Mouse (Mus musculus) liver, embryonic 13.5 days (tissue): ENCODE measurements around the gene Akt2. TPM values are rescaled to one million over a fixed set of nuclear protein-coding genes. Genes with fewer than 3 reads are reported as not detected.

ENCODE experiments used
- ATAC-seq: fragments of 200-750 bp; cut with Nextera tagmentation; 2 replicates; pipeline ENCODE4 v1.8.0; 2017; ENCODE audit warnings: low read depth, mild to moderate bottlenecking, moderate number of reproducible peaks, moderate library complexity
- DNase-seq: peaks from one replicate; pipeline ENCODE4 v3.0.0; 2022
- H3K27ac ChIP-seq: fragments of 300-500 bp; sonication (generic); 2 replicates; pipeline ENCODE4 v1.5.1; 2015; ENCODE audit warnings: moderate library complexity, mild to moderate bottlenecking, inconsistent platforms
- H3K27me3 ChIP-seq: fragments of 300-500 bp; sonication (generic); 2 replicates; pipeline ENCODE4 v1.6.1; 2015; ENCODE audit warnings: mild to moderate bottlenecking, inconsistent platforms
- H3K36me3 ChIP-seq: fragments of 300-500 bp; sonication (generic); 2 replicates; pipeline ENCODE4 v1.6.1; 2015; ENCODE audit warnings: mild to moderate bottlenecking, inconsistent platforms
- H3K4me1 ChIP-seq: fragments of 300-500 bp; sonication (generic); replicated peaks from 2 replicates; pipeline ENCODE4 v1.6.1; 2015; ENCODE audit warnings: inconsistent platforms
- H3K4me2 ChIP-seq: fragments of 300-500 bp; sonication (generic); 2 replicates; pipeline ENCODE4 v1.6.1; 2015; ENCODE audit warnings: inconsistent platforms, mild to moderate bottlenecking, moderate library complexity
- H3K4me3 ChIP-seq: fragments of 300-500 bp; sonication (generic); replicated peaks from 2 replicates; pipeline ENCODE4 v1.5.1; 2015; ENCODE audit warnings: mild to moderate bottlenecking, inconsistent platforms
- H3K9ac ChIP-seq: fragments of 300-500 bp; sonication (generic); 2 replicates; pipeline ENCODE4 v1.6.1; 2015; ENCODE audit warnings: mild to moderate bottlenecking, inconsistent platforms
- H3K9me3 ChIP-seq: fragments of 300-500 bp; sonication (generic); replicated peaks from 2 replicates; pipeline ENCODE4 v1.6.1; 2016; ENCODE audit warnings: inconsistent platforms
- WGBS: fragments of 180-500 bp; shearing (Covaris S2); methylation state at CpG from one replicate; pipeline ENCODE4 v1.1.7; 2015; ENCODE audit not compliant: insufficient replicate concordance; 5-methylcytosine and 5-hydroxymethylcytosine counted together
- polyA plus RNA-seq: library from polyadenylated mRNA; unstranded; fragments of >200 nt; fragmentation: Nextera tagmentation; extraction: Ambion mirVana; gene quantifications from 2 replicates; pipeline ENCODE4 v1.2.1, GENCODE M21; 2015

Akt2 gene
- polyA plus RNA-seq, 1 experiment from 2014 or later = 29.6 TPM

DNA sequence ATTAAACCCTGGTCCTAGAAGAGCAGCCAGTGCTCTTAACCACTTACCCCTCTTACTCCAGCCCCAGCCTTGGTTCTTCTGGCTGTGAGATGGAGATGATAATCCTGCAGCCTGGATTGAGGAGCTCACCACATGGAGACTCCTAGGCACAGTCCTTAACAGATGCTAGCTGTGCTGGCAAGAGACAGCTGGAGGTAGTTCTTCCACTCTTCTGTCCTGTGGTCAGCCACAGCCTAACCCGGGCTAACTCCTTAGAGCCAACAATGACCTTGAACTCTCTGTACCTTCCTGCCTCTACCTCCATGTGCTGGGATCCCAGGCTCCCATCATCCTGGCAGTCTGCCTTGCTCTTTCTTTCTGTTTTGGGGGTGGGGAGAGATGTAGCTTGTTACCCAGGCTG is 30.4 kb upstream of the Akt2 start:
- peaks cover 12% of the 10 kb centered on the region for H3K4me1 ChIP-seq
- ATAC-seq (no peak), DNase-seq (no peak)
- H3K36me3 ChIP-seq = peaks cover 78% of the 10 kb centered on the region
- H3K9ac ChIP-seq = no peak overlapping the region
- H3K27ac ChIP-seq = no peak overlapping the region
- no peak overlapping the region for H3K4me2 ChIP-seq
- no peaks in the 10 kb centered on the region for H3K27me3 ChIP-seq
- WGBS = 67% methylated on average over 1 of the region's 1 CpGs
- H3K9me3 ChIP-seq = no peaks in the 10 kb centered on the region
- no peak overlapping the region for H3K4me3 ChIP-seq

DNA sequence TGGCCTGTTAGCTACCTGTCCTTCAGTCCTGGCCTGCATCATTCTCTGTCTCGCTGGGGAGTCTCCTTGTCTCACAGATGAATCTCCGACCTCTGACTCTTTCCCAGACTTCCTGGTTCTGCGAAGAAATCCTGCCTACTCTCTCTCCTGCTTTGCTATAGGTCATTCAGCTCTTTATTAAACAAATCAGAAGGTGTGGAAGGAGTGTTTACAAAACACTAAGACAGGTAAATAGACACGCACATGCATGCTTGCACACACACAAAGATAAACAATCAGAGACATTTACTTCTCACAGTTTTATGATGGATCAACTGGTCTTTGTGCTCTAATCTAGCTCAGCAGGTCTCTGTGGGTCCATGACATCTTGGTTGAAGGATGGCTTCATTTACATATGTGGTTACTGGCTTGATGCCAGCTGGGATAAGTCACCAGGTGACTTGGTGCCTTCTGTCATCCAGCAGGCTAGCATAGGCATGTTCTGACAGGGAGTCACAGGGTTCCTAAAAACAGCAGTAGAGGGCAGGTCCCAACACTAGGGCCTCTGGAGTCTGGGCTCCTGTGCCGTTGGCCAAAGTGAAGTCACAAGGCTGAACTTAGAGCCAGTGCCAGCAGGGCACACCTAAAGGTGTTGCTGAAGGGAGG is 21.6 kb upstream of the Akt2 start:
- no peaks in the 10 kb centered on the region for H3K4me1 ChIP-seq
- no peaks in the 10 kb centered on the region for H3K27me3 ChIP-seq
- no peak for ATAC-seq
- DNase-seq = no peak
- H3K36me3 ChIP-seq = peaks cover 80% of the 10 kb centered on the region
- no peak overlapping the region for H3K9ac ChIP-seq
- no peak overlapping the region for H3K4me2 ChIP-seq
- no peak overlapping the region for H3K27ac ChIP-seq
- H3K4me3 ChIP-seq = no peak overlapping the region
- no peaks in the 10 kb centered on the region for H3K9me3 ChIP-seq
- WGBS = 81% methylated on average over 5 of the region's 5 CpGs

DNA sequence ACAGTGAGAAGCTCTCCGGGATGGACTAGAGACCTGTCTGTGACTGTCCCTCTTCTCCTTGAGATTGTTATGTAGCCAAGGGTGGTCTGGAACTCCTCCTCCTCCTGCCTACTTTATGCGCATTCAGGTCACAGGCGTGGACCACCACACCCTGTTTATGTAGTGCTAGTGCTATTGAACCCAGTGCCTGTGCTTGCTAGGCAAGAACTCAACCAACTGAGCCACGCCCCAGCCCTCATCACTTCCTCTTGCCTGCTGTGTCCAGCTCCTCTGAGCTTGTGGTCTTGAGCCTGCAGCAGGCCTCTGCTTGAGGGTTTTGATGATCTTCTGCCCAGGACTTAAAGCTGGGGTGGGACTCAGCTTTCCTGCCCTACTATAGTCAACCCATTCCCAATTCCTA is 19.2 kb upstream of the Akt2 start:
- Histone ChIP-seq H3K4me1 (no peaks in the 10 kb centered on the region), H3K27ac (no peak overlapping the region), H3K9me3 (no peaks in the 10 kb centered on the region), H3K4me3 (no peak overlapping the region), H3K4me2 (no peak overlapping the region), H3K27me3 (no peaks in the 10 kb centered on the region), H3K9ac (no peak overlapping the region), H3K36me3 (peaks cover 85% of the 10 kb centered on the region)
- no peak for DNase-seq
- WGBS = 83% methylated on average over 4 of the region's 4 CpGs
- ATAC-seq = no peak

DNA sequence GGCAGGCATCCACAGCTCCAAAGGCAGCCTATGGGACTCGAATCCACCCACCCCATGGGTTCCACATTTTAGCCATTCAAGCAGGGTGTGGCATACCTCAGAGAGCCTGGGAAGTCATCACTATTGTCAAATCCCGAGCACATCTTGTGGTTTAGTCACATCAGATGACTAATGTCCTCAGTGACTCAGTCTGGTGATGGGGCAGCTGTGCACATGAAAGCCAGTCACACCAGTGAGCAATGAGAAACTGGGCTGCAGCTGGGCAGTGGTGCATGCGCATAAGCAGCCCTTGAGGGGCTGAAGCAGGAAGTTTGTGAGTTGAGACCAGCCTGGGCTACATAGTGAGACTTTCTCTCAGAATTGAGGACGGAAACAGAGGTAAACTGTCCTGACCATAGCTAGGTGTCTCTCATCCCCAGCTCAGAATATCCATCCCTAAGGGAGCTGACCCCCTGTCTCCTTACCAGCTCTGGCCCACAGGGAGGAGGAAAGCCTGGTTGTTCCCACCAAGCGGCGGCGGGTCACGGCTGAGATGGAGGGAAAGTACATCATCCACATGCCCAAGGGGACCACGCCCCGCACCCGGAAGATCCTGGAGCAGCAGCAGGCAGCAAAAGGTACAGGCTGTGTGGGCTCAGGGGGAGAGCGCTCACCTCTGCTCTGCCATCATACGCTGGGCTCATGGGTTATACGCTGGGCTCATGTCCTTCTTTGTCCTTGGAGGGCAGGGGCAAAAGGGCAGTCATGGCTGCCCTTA is 17.1 kb upstream of the Akt2 start:
- WGBS = 85% methylated on average over 14 of the region's 14 CpGs
- Histone ChIP-seq H3K4me2 (no peak overlapping the region), H3K27ac (no peak overlapping the region), H3K9ac (no peak overlapping the region), H3K36me3 (peaks cover 84% of the 10 kb centered on the region), H3K4me1 (no peaks in the 10 kb centered on the region), H3K9me3 (no peaks in the 10 kb centered on the region), H3K4me3 (no peak overlapping the region), H3K27me3 (no peaks in the 10 kb centered on the region)
- DNase-seq (no peak), ATAC-seq (no peak)

DNA sequence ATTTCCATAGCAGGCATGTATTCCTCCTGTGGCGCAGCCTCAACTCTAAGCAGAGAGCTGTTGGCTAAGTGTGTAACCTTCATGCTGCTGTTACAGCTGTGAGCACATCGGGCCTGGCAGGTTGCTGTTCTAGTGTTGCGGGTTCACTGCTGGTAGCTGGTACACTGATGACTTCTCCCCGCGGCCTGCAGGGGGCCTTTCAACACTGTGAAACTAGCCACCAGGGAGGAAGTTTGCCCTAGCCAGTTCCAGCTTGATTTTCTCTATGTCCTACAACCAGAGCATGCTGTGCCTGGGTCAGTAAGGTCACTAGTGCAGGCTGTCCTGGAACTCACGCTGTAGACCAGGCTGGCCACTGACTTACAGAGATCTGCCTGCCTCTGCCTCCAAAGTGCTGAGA is 14.4 kb upstream of the Akt2 start:
- 55% methylated on average over 6 of the region's 6 CpGs for WGBS
- H3K4me1 ChIP-seq = no peaks in the 10 kb centered on the region
- no peak overlapping the region for H3K27ac ChIP-seq
- H3K9ac ChIP-seq = no peak overlapping the region
- no peaks in the 10 kb centered on the region for H3K27me3 ChIP-seq
- H3K4me2 ChIP-seq = no peak overlapping the region
- ATAC-seq = no peak
- H3K36me3 ChIP-seq = peaks cover 88% of the 10 kb centered on the region
- H3K9me3 ChIP-seq = no peaks in the 10 kb centered on the region
- no peak overlapping the region for H3K4me3 ChIP-seq
- DNase-seq = no peak

DNA sequence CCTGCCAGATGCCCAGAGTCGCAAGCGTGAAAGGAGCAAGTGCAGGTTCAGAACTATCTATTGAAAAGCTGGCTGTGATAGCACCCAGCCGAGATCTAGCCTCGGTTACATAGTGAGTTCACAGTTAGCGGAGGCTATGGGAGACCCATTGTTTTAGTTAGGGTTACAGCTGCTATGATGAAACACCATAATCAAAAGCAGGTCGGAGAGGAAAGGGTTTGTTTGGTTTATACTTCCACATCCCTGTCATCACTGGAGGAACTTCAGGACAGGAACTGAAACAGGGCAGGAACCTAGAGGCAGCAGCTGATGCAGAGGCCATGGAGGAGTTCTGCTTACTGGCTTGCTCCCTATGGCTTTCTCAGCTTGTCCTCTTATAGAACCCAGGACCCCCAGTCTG is 13.8 kb upstream of the Akt2 start:
- no peak for DNase-seq
- Histone ChIP-seq H3K4me2 (no peak overlapping the region), H3K9ac (no peak overlapping the region), H3K9me3 (no peaks in the 10 kb centered on the region), H3K4me1 (no peaks in the 10 kb centered on the region), H3K36me3 (peaks cover 87% of the 10 kb centered on the region), H3K27me3 (no peaks in the 10 kb centered on the region), H3K4me3 (no peak overlapping the region), H3K27ac (no peak overlapping the region)
- 85% methylated on average over 6 of the region's 6 CpGs for WGBS
- ATAC-seq = no peak

DNA sequence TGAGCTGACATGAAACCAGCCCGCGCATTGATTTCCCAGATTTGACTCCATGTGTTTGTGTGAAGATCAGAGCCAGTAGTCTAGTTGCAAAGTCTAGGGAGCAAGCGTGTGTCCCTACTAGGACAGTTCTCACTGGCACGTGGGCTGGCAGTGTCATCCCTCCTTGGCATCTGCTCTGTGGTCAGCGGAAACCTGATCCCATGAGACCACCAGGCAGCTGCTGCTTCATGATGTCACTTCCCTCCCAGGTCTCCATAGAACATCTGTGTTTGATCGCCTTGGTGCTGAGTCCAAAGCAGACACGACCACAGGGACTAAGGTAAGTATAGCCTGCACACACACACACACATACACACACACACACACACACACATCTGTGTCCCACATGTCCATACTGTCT is 12.9 kb upstream of the Akt2 start:
- H3K4me3 ChIP-seq = no peak overlapping the region
- no peaks in the 10 kb centered on the region for H3K4me1 ChIP-seq
- no peak overlapping the region for H3K27ac ChIP-seq
- H3K9me3 ChIP-seq = no peaks in the 10 kb centered on the region
- 85% methylated on average over 7 of the region's 7 CpGs for WGBS
- ATAC-seq (no peak), DNase-seq (no peak)
- H3K27me3 ChIP-seq = no peaks in the 10 kb centered on the region
- H3K4me2 ChIP-seq = no peak overlapping the region
- no peak overlapping the region for H3K9ac ChIP-seq
- peaks cover 90% of the 10 kb centered on the region for H3K36me3 ChIP-seq

DNA sequence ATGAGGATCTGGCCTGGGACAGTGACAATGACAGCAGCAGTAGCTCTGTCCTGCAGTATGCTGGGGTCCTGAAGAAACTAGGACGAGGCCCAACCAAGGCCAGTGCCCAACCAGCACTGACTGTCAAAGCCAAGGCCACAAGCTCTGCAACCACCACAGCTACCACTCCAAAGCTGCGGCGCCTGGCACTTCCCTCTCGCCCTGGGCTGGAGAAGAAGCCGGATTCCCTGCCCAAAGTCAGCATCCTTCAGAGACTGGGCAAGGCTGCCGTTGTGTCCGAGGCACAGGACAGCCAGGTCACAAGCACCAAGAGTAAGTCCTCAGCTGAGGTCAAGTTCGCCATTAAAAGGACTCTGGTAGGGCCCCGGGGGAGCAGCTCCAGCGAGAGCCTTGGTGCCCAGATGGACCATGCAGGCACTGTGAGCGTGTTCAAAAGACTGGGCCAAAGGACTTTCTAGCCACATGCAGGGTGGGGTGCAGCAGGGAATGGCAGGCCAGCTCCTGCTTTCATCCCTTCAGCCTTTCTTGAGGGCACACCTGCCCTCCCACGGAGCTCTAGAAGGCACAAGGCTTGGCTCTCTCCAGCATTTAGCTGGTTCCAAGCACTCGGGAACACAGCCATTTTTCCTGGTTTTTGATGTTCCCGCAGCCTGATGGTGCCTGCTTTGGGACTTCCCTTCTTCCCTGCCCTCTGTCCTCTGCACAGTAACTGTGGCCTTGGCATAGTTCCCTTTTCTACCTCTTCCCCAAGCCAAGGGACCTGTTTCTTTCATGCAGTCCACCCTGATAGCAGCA is 10.8 kb upstream of the Akt2 start:
- 83% methylated on average over 14 of the region's 14 CpGs for WGBS
- H3K36me3 ChIP-seq = peaks cover 82% of the 10 kb centered on the region
- DNase-seq = no peak

DNA sequence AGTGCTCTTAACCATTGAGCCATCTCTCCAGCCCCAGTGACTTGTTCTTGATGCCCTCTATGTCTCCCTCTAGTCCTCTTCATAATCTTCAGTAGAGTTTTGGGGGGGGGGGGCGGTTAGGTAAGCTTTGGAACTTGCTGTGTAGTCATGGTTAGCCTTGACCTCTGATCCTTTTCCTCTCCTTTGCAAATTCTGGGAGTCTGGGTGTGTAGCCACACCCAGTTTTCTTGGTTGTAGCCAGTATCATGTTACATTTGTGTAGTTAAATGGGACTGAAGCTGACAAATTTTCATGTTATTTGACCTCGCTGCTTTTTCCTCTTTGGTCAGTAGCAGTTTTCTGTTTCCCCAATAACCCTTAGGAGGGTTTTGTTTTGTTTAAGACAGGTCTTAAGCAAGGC is 4.5 kb upstream of the Akt2 start:
- DNase-seq (no peak), ATAC-seq (no peak)
- Histone ChIP-seq H3K27ac (no peak overlapping the region; the same call in 1 of the 2 replicates), H3K9ac (no peak overlapping the region), H3K9me3 (no peaks in the 10 kb centered on the region), H3K4me1 (peaks cover 5% of the 10 kb centered on the region; the same call in 1 of the 2 replicates), H3K4me2 (no peak overlapping the region), H3K4me3 (no peak overlapping the region), H3K27me3 (no peaks in the 10 kb centered on the region), H3K36me3 (peaks cover 22% of the 10 kb centered on the region)
- WGBS = 78% methylated on average over 2 of the region's 2 CpGs

More for the DNA sequence above, 10.8 kb upstream of the Akt2 start:
- Histone ChIP-seq H3K9me3 (no peaks in the 10 kb centered on the region), H3K4me1 (no peaks in the 10 kb centered on the region), H3K9ac (no peak overlapping the region), H3K27ac (no peak overlapping the region), H3K4me2 (no peak overlapping the region), H3K27me3 (no peaks in the 10 kb centered on the region), H3K4me3 (no peak overlapping the region)
- ATAC-seq = no peak

DNA sequence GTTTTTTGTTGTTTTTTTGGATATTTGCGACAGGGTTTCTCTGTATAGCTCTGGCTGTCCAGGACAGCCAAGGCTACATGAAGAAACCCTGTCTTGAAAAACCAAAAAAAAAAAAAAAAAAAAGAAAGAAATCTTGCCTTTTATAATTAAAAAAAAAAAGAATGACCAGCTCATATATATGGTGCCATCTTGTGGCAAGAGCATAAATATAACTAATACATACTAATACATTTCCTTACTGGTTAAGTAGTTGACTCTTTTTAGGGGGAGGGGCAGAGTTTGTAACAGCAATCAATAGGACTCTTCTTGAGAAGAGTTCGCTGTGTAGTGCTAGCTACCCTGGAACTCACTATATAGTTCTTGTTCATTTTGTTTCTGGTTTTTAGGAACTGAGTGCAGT is 3.6 kb upstream of the Akt2 start:
- DNase-seq = no peak
- 78% methylated on average over 2 of the region's 2 CpGs for WGBS
- Histone ChIP-seq H3K4me3 (no peak overlapping the region), H3K4me1 (peaks cover 12% of the 10 kb centered on the region), H3K27ac (no peak overlapping the region), H3K4me2 (no peak overlapping the region), H3K9ac (no peak overlapping the region), H3K9me3 (no peaks in the 10 kb centered on the region), H3K27me3 (no peaks in the 10 kb centered on the region), H3K36me3 (peaks cover 14% of the 10 kb centered on the region)
- ATAC-seq = no peak

DNA sequence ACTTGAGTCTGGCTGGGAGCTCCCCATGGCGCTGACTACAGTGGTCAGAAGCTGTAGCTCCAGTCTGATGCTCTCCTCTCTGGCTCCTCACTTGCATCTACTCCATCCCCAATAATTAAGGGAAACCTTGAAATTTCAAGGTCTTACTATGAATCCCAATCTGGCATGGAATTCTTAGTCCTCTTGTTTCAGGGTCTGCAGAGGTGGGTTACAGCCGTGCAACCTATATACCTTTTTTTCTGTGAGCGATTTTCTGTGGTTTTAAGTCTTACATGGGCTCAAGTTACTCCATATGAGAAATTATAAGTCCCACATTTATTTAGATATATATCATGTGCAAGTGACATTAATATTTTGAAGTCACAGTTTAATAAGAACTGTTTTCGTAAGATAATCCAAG is 1.3 kb upstream of the Akt2 start:
- DNase-seq (no peak), ATAC-seq (no peak)
- WGBS = 91% methylated on average over 4 of the region's 4 CpGs
- Histone ChIP-seq H3K4me1 (peaks cover 35% of the 10 kb centered on the region), H3K27me3 (no peaks in the 10 kb centered on the region), H3K36me3 (peaks cover 16% of the 10 kb centered on the region; the same call in 1 of the 2 replicates), H3K9me3 (no peaks in the 10 kb centered on the region), H3K27ac (no peak overlapping the region), H3K4me3 (no peak overlapping the region), H3K4me2 (no peak overlapping the region), H3K9ac (no peak overlapping the region)
